ENCODE assay signal across 8 mouse cellular contexts in genomic region chr7:140153383-140153782, GRCm38 (mm10). TPM values are rescaled to one million over a fixed set of nuclear protein-coding genes. Genes with fewer than 3 reads are reported as not detected.
DNase-seq lines count a peak whose midpoint lies in the region; ATAC-seq lines count a peak whose summit lies in the region.

No protein-coding gene starts in this region.

- H3K4me1 ChIP-seq in heart, embryonic 12.5 days (replicated peaks), result peaks cover 15% of the 10 kb centered on the region
- H3K4me1 ChIP-seq in neural tube, embryonic 15.5 days, result peaks cover 28% of the 10 kb centered on the region

- H3K4me3 ChIP-seq in heart, embryonic 12.5 days, result peak overlapping the region; percentile 18
- peak overlapping the region; percentile 50 for H3K4me3 ChIP-seq in neural tube, embryonic 15.5 days (replicated peaks)

- H3K9me3 ChIP-seq in heart, embryonic 12.5 days (replicated peaks), result no peaks in the 10 kb centered on the region
- H3K9me3 ChIP-seq in neural tube, embryonic 15.5 days (replicated peaks), result no peaks in the 10 kb centered on the region

- no peak overlapping the region for H3K27ac ChIP-seq in heart, embryonic 12.5 days (ENCODE audit: poor library complexity, severe bottlenecking)
- peak overlapping the region; percentile 84 for H3K27ac ChIP-seq in neural tube, embryonic 15.5 days (replicated peaks)

- DNase-seq in gastrocnemius, postnatal 10 days, result peak; percentile 49
- no peak for DNase-seq in gastrocnemius, postnatal 36 days
- DNase-seq in thymus, postnatal 4 days, result peak; percentile 32
- no peak for DNase-seq in thymus, postnatal 14 days
- DNase-seq in left cerebral cortex, postnatal 4 days, result peak; percentile 69
- DNase-seq in urinary bladder, adult 2 months (ENCODE audit: low spot score), result no peak

- 6% methylated on average over 28 of the region's 28 CpGs for WGBS in heart, embryonic 12.5 days
- 5% methylated on average over 28 of the region's 28 CpGs for WGBS in neural tube, embryonic 15.5 days

- H3K9ac ChIP-seq in heart, embryonic 12.5 days, result peak overlapping the region; percentile 43; the same call in 1 of the 2 replicates
- H3K9ac ChIP-seq in neural tube, embryonic 15.5 days (replicated peaks), result peak overlapping the region; percentile 68

- peak overlapping the region; percentile 55 for H3K4me2 ChIP-seq in heart, embryonic 12.5 days
- H3K4me2 ChIP-seq in neural tube, embryonic 15.5 days, result peak overlapping the region; percentile 63

- ATAC-seq in heart, embryonic 12.5 days (ENCODE audit: insufficient number of reproducible peaks, low FRiP score), result no peak
- peak; percentile 42 for ATAC-seq in neural tube, embryonic 15.5 days (ENCODE audit: low FRiP score)

- peaks cover 63% of the 10 kb centered on the region for H3K27me3 ChIP-seq in heart, embryonic 12.5 days (replicated peaks)
- 0 out of 2 replicates have a peak, but pooled peaks cover 8% of the 10 kb centered on the region for H3K27me3 ChIP-seq in neural tube, embryonic 15.5 days (replicated peaks)

- intact Hi-C loops in gastrocnemius, postnatal 36 days (cut with DNase I), result no loop called here
- intact Hi-C loops in left cerebral cortex, postnatal 4 days (cut with DNase I), result no loop called here

- peaks cover 4% of the 10 kb centered on the region; the same call in 1 of the 2 replicates for H3K36me3 ChIP-seq in heart, embryonic 12.5 days
- peaks cover 2% of the 10 kb centered on the region; the same call in 1 of the 2 replicates for H3K36me3 ChIP-seq in neural tube, embryonic 15.5 days

RNA-seq across cellular contexts. Expression of gene Sprn, which starts 1.3 kb away (rescaled TPM):
- under 1 TPM; 0.56 to 0.61 TPM for total RNA-seq in gastrocnemius, postnatal 10 days (2021)
- under 1 TPM in 1 of 2 experiments, not detected in 1; 0.27 TPM for total RNA-seq in gastrocnemius, postnatal 36 days (2021)
- 0.08 TPM in 1 of 2 replicates, not detected in the other for polyA plus RNA-seq in heart, embryonic 12.5 days (2016; fragmentation: Nextera tagmentation; extraction: Ambion mirVana)
- total RNA-seq in left cerebral cortex, postnatal 4 days (2021), result 10 to 100 TPM; 77.0 to 80.8 TPM
- polyA plus RNA-seq in neural tube, embryonic 15.5 days (2015; fragmentation: Nextera tagmentation; extraction: Ambion mirVana), result 23.2 and 26.3 TPM in 2 replicates
- polyA plus RNA-seq in urinary bladder, adult 2 months (2012; rRNA removed), result 4.8 and 8.9 TPM in 2 replicates

RNA-seq across cellular contexts. Expression of gene Olfr522, which starts 11.2 kb away (rescaled TPM):
- total RNA-seq in gastrocnemius, postnatal 10 days (2021), result not detected
- not detected for total RNA-seq in gastrocnemius, postnatal 36 days (2021)
- polyA plus RNA-seq in heart, embryonic 12.5 days (2016; fragmentation: Nextera tagmentation; extraction: Ambion mirVana), result not detected in 2 replicates
- total RNA-seq in left cerebral cortex, postnatal 4 days (2021), result not detected
- polyA plus RNA-seq in neural tube, embryonic 15.5 days (2015; fragmentation: Nextera tagmentation; extraction: Ambion mirVana), result not detected in 2 replicates
- polyA plus RNA-seq in urinary bladder, adult 2 months (2012; rRNA removed), result not detected in 2 replicates

RNA-seq across cellular contexts. Expression of gene Mtg1, which starts 16.0 kb away (rescaled TPM):
- total RNA-seq in gastrocnemius, postnatal 10 days (2021), result 10 to 100 TPM; 21.9 to 23.5 TPM
- total RNA-seq in gastrocnemius, postnatal 36 days (2021), result 10 to 100 TPM; 24.4 to 25.2 TPM
- 28.3 and 28.9 TPM in 2 replicates for polyA plus RNA-seq in heart, embryonic 12.5 days (2016; fragmentation: Nextera tagmentation; extraction: Ambion mirVana)
- total RNA-seq in left cerebral cortex, postnatal 4 days (2021), result 10 to 100 TPM; 24.7 to 27.3 TPM
- 30.0 and 32.1 TPM in 2 replicates for polyA plus RNA-seq in neural tube, embryonic 15.5 days (2015; fragmentation: Nextera tagmentation; extraction: Ambion mirVana)
- 26.1 and 31.0 TPM in 2 replicates for polyA plus RNA-seq in urinary bladder, adult 2 months (2012; rRNA removed)

RNA-seq across cellular contexts. Expression of gene Olfr523, which starts 19.6 kb away (rescaled TPM):
- total RNA-seq in gastrocnemius, postnatal 10 days (2021), result not detected
- total RNA-seq in gastrocnemius, postnatal 36 days (2021), result not detected
- not detected in 2 replicates for polyA plus RNA-seq in heart, embryonic 12.5 days (2016; fragmentation: Nextera tagmentation; extraction: Ambion mirVana)
- not detected for total RNA-seq in left cerebral cortex, postnatal 4 days (2021)
- not detected in 2 replicates for polyA plus RNA-seq in neural tube, embryonic 15.5 days (2015; fragmentation: Nextera tagmentation; extraction: Ambion mirVana)
- not detected in 2 replicates for polyA plus RNA-seq in urinary bladder, adult 2 months (2012; rRNA removed)

RNA-seq across cellular contexts. Expression of gene Echs1, which starts 37.1 kb away (rescaled TPM):
- 10 to 100 TPM; 83.5 to 93.1 TPM for total RNA-seq in gastrocnemius, postnatal 10 days (2021)
- 100 to 1,000 TPM; 105 to 146 TPM for total RNA-seq in gastrocnemius, postnatal 36 days (2021)
- 174 and 176 TPM in 2 replicates for polyA plus RNA-seq in heart, embryonic 12.5 days (2016; fragmentation: Nextera tagmentation; extraction: Ambion mirVana)
- 10 to 100 TPM; 55.1 to 59.6 TPM for total RNA-seq in left cerebral cortex, postnatal 4 days (2021)
- 116 and 121 TPM in 2 replicates for polyA plus RNA-seq in neural tube, embryonic 15.5 days (2015; fragmentation: Nextera tagmentation; extraction: Ambion mirVana)
- polyA plus RNA-seq in urinary bladder, adult 2 months (2012; rRNA removed), result 112 and 118 TPM in 2 replicates

Comparison
In these comparisons a context has a peak if more than half of its experiments do, and no peak if none do; other contexts are left out.
1. DNase-seq: peak in gastrocnemius, postnatal 10 days (single experiment), thymus, postnatal 4 days (single experiment) and left cerebral cortex, postnatal 4 days (single experiment); none in gastrocnemius, postnatal 36 days (0 of 2), thymus, postnatal 14 days (single experiment) and urinary bladder, adult 2 months (single experiment).
2. RNA of gene Sprn, which starts 1.3 kb away (total RNA-seq): 77.0 to 80.8 TPM in left cerebral cortex, postnatal 4 days; 0.56 to 0.61 TPM in gastrocnemius, postnatal 10 days and 0.27 TPM in gastrocnemius, postnatal 36 days; every median in the first group is over 10 times any median in the second.